Mouse (Mus musculus) small intestine, adult 2 months (tissue): Measurements from ENCODE around the gene Mvk.

Experiments
- CTCF ChIP-seq: fragments of 200-500 bp; IDR thresholded peaks from 2 replicates; pipeline ENCODE4 v1.5.1; 2012; ENCODE audit warnings: low read depth, mild to moderate bottlenecking, control low read depth, inconsistent platforms, low read length, moderate library complexity, mixed read lengths; ENCODE audit not compliant: insufficient replicate concordance, insufficient read length; ENCODE audit errors: extremely low read depth
- POLR2A ChIP-seq: fragments of 200-500 bp; IDR thresholded peaks from 2 replicates; pipeline ENCODE4 v1.6.1; 2012; ENCODE audit warnings: low read depth, mild to moderate bottlenecking, control low read depth, inconsistent platforms, low read length, moderate library complexity

GRCm38 (mm10) chr5:114412361-114412998 is 31.6 kb upstream of the Mvk start:
- no peak for TF ChIP-seq POLR2A
- TF ChIP-seq CTCF, result no peak
